Mouse (Mus musculus) neural tube, embryonic 13.5 days (tissue): ENCODE data around the gene Gm15023. TPM values are rescaled to one million over a fixed set of nuclear protein-coding genes. Genes with fewer than 3 reads are reported as not detected.
"Not testable (repeated sequence)": the region's sequence is repeated elsewhere in the genome, so short reads cannot be mapped to it uniquely, and the experiment has no call there.

Experiments
- ATAC-seq: fragments of 200-750 bp; cut with Nextera tagmentation; 2 replicates; pipeline ENCODE4 v1.8.0; 2017; ENCODE audit warnings: low read depth, mild to moderate bottlenecking, moderate TSS enrichment, moderate library complexity
- H3K27ac ChIP-seq: fragments of 300-500 bp; sonication (generic); replicated peaks from 2 replicates; pipeline ENCODE4 v1.5.1; 2015; ENCODE audit warnings: moderate library complexity, mild to moderate bottlenecking, inconsistent platforms
- H3K27me3 ChIP-seq: fragments of 300-500 bp; sonication (generic); 2 replicates; pipeline ENCODE4 v1.6.1; 2015; ENCODE audit warnings: mild to moderate bottlenecking, inconsistent platforms
- H3K36me3 ChIP-seq: fragments of 300-500 bp; sonication (generic); 2 replicates; pipeline ENCODE4 v1.6.1; 2015; ENCODE audit warnings: mild to moderate bottlenecking, inconsistent platforms
- H3K4me1 ChIP-seq: fragments of 300-500 bp; sonication (generic); replicated peaks from 2 replicates; pipeline ENCODE4 v1.6.1; 2015; ENCODE audit warnings: inconsistent platforms
- H3K4me2 ChIP-seq: fragments of 300-500 bp; sonication (generic); 2 replicates; pipeline ENCODE4 v1.6.1; 2015; ENCODE audit warnings: inconsistent platforms, mild to moderate bottlenecking, moderate library complexity
- H3K4me3 ChIP-seq: fragments of 300-500 bp; sonication (generic); 2 replicates; pipeline ENCODE4 v1.5.1; 2015; ENCODE audit warnings: mild to moderate bottlenecking, inconsistent platforms
- H3K9ac ChIP-seq: fragments of 300-500 bp; sonication (generic); 2 replicates; pipeline ENCODE4 v1.6.1; 2015; ENCODE audit warnings: moderate library complexity, mild to moderate bottlenecking, inconsistent platforms
- H3K9me3 ChIP-seq: fragments of 300-500 bp; sonication (generic); 2 replicates; pipeline ENCODE4 v1.6.1; 2016; ENCODE audit warnings: inconsistent platforms
- WGBS: fragments of 180-500 bp; shearing (Covaris S2); methylation state at CpG from one replicate; pipeline ENCODE4 v1.1.7; 2015; 5-methylcytosine and 5-hydroxymethylcytosine counted together
- polyA plus RNA-seq: library from polyadenylated mRNA; unstranded; fragments of >200 nt; fragmentation: Nextera tagmentation; extraction: Ambion mirVana; gene quantifications from 2 replicates; pipeline ENCODE4 v1.2.1, GENCODE M21; 2015

Gene Gm15023
- polyA plus RNA-seq: not detected in 2 replicates

- H3K27me3 ChIP-seq, ATAC-seq, H3K27ac ChIP-seq, H3K4me2 ChIP-seq, H3K9ac ChIP-seq, H3K9me3 ChIP-seq, H3K36me3 ChIP-seq, H3K4me3 ChIP-seq, H3K4me1 ChIP-seq: not testable (repeated sequence)
- WGBS: 95% methylated on average over 5 of the region's 14 CpGs
Observed at GRCm38 (mm10) chrX:135177532-135177931, at the start of gene Gm15023. TSS of gene Gm15023 (minus strand) at chrX:135177632.

- H3K4me2 ChIP-seq: peak within 1 kb of the TSS; percentile 60
- H3K36me3 ChIP-seq: no peaks in the 10 kb centered on the region
- peak within 1 kb of the TSS; percentile 47 for H3K4me3 ChIP-seq
- H3K9me3 ChIP-seq: no peaks in the 10 kb centered on the region
- WGBS: 31% methylated on average over 12 of the region's 13 CpGs
- 0 out of 2 replicates have a peak, but pooled peaks cover 3% of the 10 kb centered on the region for H3K27me3 ChIP-seq
- ATAC-seq: peak; percentile 95
- H3K9ac ChIP-seq: peak within 1 kb of the TSS; percentile 67
- no peaks in the 10 kb centered on the region for H3K4me1 ChIP-seq
- no peak within 1 kb of the TSS for H3K27ac ChIP-seq
Observed at GRCm38 (mm10) chrX:135210436-135211221, 33.2 kb upstream of the Gm15023 start, which contains the start of gene Tceal6. TSS of gene Tceal6 (minus strand) at chrX:135210687.

GRCm38 (mm10) chrX:135209773-135210435, 32.5 kb upstream of the Gm15023 start:
- H3K4me3 ChIP-seq: peak overlapping the region; percentile 47
- peak overlapping the region; percentile 60 for H3K4me2 ChIP-seq
- not testable (repeated sequence) for H3K36me3 ChIP-seq, H3K27me3 ChIP-seq, H3K4me1 ChIP-seq, H3K9me3 ChIP-seq, H3K27ac ChIP-seq
- H3K9ac ChIP-seq: peak overlapping the region; percentile 67
- peak; percentile 82 for ATAC-seq
- 22% methylated on average over 21 of the region's 21 CpGs for WGBS

GRCm38 (mm10) chrX:135189924-135190323, 12.5 kb upstream of the Gm15023 start:
- not testable (repeated sequence) for H3K9ac ChIP-seq, H3K27me3 ChIP-seq, H3K4me1 ChIP-seq, H3K4me3 ChIP-seq, H3K27ac ChIP-seq, H3K9me3 ChIP-seq, ATAC-seq, H3K4me2 ChIP-seq, H3K36me3 ChIP-seq
- WGBS: no CpG with 5 or more reads among the region's 6 CpGs

- not testable (repeated sequence) for H3K4me2 ChIP-seq, H3K9me3 ChIP-seq, ATAC-seq, H3K4me3 ChIP-seq, H3K27me3 ChIP-seq, H3K36me3 ChIP-seq, H3K27ac ChIP-seq, H3K4me1 ChIP-seq, H3K9ac ChIP-seq
- no CpG with 5 or more reads among the region's 3 CpGs for WGBS
Observed at GRCm38 (mm10) chrX:135188661-135189060, 11.2 kb upstream of the Gm15023 start.

Other genes with a start within 250 kb of the Gm15023 start
- 0.42 and 0.48 TPM in 2 replicates for gene Nxf2, start 212.9 kb downstream of the Gm15023 start, polyA plus RNA-seq
- 6.4 and 8.3 TPM in 2 replicates for gene Zmat1, start 168.4 kb downstream of the Gm15023 start, polyA plus RNA-seq
- gene Tceal6, start 33.1 kb upstream of the Gm15023 start, polyA plus RNA-seq: 24.5 and 29.8 TPM in 2 replicates
- not detected in 2 replicates for gene Pramel3, start 124.7 kb upstream of the Gm15023 start, polyA plus RNA-seq
- gene Gm5128, start 195.7 kb upstream of the Gm15023 start, polyA plus RNA-seq: not detected in 2 replicates